Comparison of ENCODE assay signal across 24 mouse cellular contexts in the genomic region with DNA sequence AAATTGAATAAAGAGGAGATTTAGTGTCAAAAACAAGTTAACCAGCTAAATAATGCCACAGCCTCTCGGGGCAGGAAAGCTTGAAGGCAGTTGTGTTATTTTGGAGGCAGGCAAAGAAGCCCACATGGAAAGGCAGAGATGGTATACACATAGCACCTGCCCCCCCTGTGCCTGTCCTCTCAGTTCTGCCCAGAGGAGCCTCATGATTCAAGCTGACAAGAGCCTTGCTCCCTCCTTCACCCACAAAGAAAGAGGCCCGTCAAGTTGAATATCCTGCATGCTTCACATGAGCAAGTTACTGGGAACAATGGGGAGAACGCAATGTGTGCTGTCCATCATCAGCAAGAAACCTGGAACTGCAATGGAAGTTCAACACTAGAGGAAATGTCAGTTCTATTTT.
A peak's percentile ranks its signal among the peaks of the same experiment; 100 is the strongest.
DNase-seq lines count a peak whose midpoint lies in the region; ATAC-seq lines count a peak whose summit lies in the region.
"Had no signal": no experiment of that assay in that cellular context is flagged by ENCODE, and none has a peak within 500 bp of the region (broad histone marks: within the 10 kb centered on the region; RNA-seq: fewer than 3 reads in every experiment).

No protein-coding gene starts in this region.

- no peaks in the 10 kb centered on the region for H3K9me3 ChIP-seq in midbrain, embryonic 11.5 days (ENCODE audit: control insufficient read depth, low read length)
- no peaks in the 10 kb centered on the region for H3K9me3 ChIP-seq in midbrain, embryonic 15.5 days
- no peaks in the 10 kb centered on the region for H3K9me3 ChIP-seq in heart, embryonic 12.5 days (replicated peaks)
- H3K9me3 ChIP-seq: embryonic facial prominence, embryonic 15.5 days; forebrain, embryonic 10.5 days; G1E; hindbrain, embryonic 15.5 days had no signal

- WGBS in midbrain, embryonic 11.5 days = 33% methylated on average over 3 of the region's 3 CpGs
- WGBS in midbrain, embryonic 15.5 days = 42% methylated on average over 3 of the region's 3 CpGs
- 62% methylated on average over 3 of the region's 3 CpGs for WGBS in heart, embryonic 12.5 days

- H3K27me3 ChIP-seq in midbrain, embryonic 11.5 days (ENCODE audit: control insufficient read depth, insufficient read depth, low read length) = no peaks in the 10 kb centered on the region
- no peaks in the 10 kb centered on the region for H3K27me3 ChIP-seq in midbrain, embryonic 15.5 days (replicated peaks)
- no peaks in the 10 kb centered on the region for H3K27me3 ChIP-seq in heart, embryonic 12.5 days (replicated peaks)
- H3K27me3 ChIP-seq: embryonic facial prominence, embryonic 15.5 days; hindbrain, embryonic 15.5 days had no signal

- DNase-seq in embryo, embryonic 10 days (ENCODE audit: low spot score) = peak; percentile 11
- DNase-seq in embryo, embryonic 9.5 days (ENCODE audit: extremely low spot score) = no peak
- DNase-seq in midbrain, embryonic 11.5 days (ENCODE audit: low spot score, missing footprints) = no peak
- DNase-seq in embryo, embryonic 11 days = peak; percentile 13
- DNase-seq in retina, postnatal 1 day = peak; percentile 69
- DNase-seq: adrenal gland, postnatal 10 days; B cell, adult 2 months; cerebellum, adult 11-12 months; cerebellum, adult 9-10 months; cerebellum, postnatal 25 days; gastrocnemius, postnatal 36 days; heart, adult 11 months; heart, postnatal 10 days; heart, postnatal 4 days had no signal

- no peak overlapping the region for H3K27ac ChIP-seq in midbrain, embryonic 11.5 days (ENCODE audit: low read depth, low read length)
- H3K27ac ChIP-seq in midbrain, embryonic 15.5 days = no peak overlapping the region
- H3K27ac ChIP-seq in heart, embryonic 12.5 days (ENCODE audit: poor library complexity, severe bottlenecking) = no peak overlapping the region
- H3K27ac ChIP-seq: embryonic facial prominence, embryonic 15.5 days; forebrain, embryonic 10.5 days; hindbrain, embryonic 15.5 days had no signal

- ATAC-seq in midbrain, embryonic 11.5 days (ENCODE audit: low FRiP score) = peak; percentile 65
- ATAC-seq in midbrain, embryonic 15.5 days (replicated peaks) = no peak
- no peak for ATAC-seq in heart, embryonic 12.5 days (ENCODE audit: insufficient number of reproducible peaks, low FRiP score)
- ATAC-seq: CD4-positive, CD25-positive, alpha-beta regulatory T cell, adult 4 months; forebrain, embryonic 14.5 days; inflammation-experienced regulatory T-cells, adult 6 months had no signal

- H3K4me3 ChIP-seq in midbrain, embryonic 11.5 days (ENCODE audit: low read depth, low read length) = no peak overlapping the region
- H3K4me3 ChIP-seq in midbrain, embryonic 15.5 days = no peak overlapping the region
- H3K4me3 ChIP-seq in heart, embryonic 12.5 days = no peak overlapping the region
- H3K4me3 ChIP-seq: embryonic facial prominence, embryonic 15.5 days; erythroblast, embryonic 14.5 days; forebrain, embryonic 10.5 days; hindbrain, embryonic 15.5 days had no signal

- no peak overlapping the region for H3K4me2 ChIP-seq in midbrain, embryonic 11.5 days
- H3K4me2 ChIP-seq in midbrain, embryonic 15.5 days = no peak overlapping the region
- H3K4me2 ChIP-seq in heart, embryonic 12.5 days = no peak overlapping the region
- H3K4me2 ChIP-seq: embryonic facial prominence, embryonic 15.5 days; hindbrain, embryonic 15.5 days had no signal

- 0 out of 2 replicates have a peak, but pooled peaks cover 2% of the 10 kb centered on the region for H3K4me1 ChIP-seq in midbrain, embryonic 11.5 days (ENCODE audit: control insufficient read depth, insufficient read depth, low read length)
- H3K4me1 ChIP-seq in midbrain, embryonic 15.5 days = no peaks in the 10 kb centered on the region
- H3K4me1 ChIP-seq in heart, embryonic 12.5 days (replicated peaks) = no peaks in the 10 kb centered on the region
- H3K4me1 ChIP-seq: embryonic facial prominence, embryonic 15.5 days; hindbrain, embryonic 15.5 days had no signal

- no peaks in the 10 kb centered on the region for H3K36me3 ChIP-seq in midbrain, embryonic 11.5 days (ENCODE audit: control insufficient read depth, insufficient read depth, low read length)
- H3K36me3 ChIP-seq in midbrain, embryonic 15.5 days (replicated peaks) = no peaks in the 10 kb centered on the region
- H3K36me3 ChIP-seq in heart, embryonic 12.5 days = no peaks in the 10 kb centered on the region
- H3K36me3 ChIP-seq: embryonic facial prominence, embryonic 15.5 days; forebrain, embryonic 10.5 days; G1E; hindbrain, embryonic 15.5 days had no signal

- no peak overlapping the region for H3K9ac ChIP-seq in midbrain, embryonic 11.5 days (ENCODE audit: low read length)
- no peak overlapping the region for H3K9ac ChIP-seq in midbrain, embryonic 15.5 days
- H3K9ac ChIP-seq in heart, embryonic 12.5 days = no peak overlapping the region
- H3K9ac ChIP-seq: embryonic facial prominence, embryonic 15.5 days; hindbrain, embryonic 15.5 days had no signal

Comparison
In these comparisons a context has a peak if more than half of its experiments do, and no peak if none do; other contexts are left out.
1. DNase-seq: peak in embryo, embryonic 10 days (single experiment), embryo, embryonic 11 days (single experiment) and retina, postnatal 1 day (single experiment); none in embryo, embryonic 9.5 days (single experiment) and midbrain, embryonic 11.5 days (single experiment).